Mouse (Mus musculus) intestine, embryonic 16.5 days (tissue): Measurements from ENCODE around the gene Ap4b1. TPM values are rescaled to one million over a fixed set of nuclear protein-coding genes. Genes with fewer than 3 reads are reported as not detected.
A peak's percentile ranks its signal among the peaks of the same experiment; 100 is the strongest.

Source experiments
- ATAC-seq: fragments of 200-750 bp; cut with Nextera tagmentation; 2 replicates; pipeline ENCODE4 v1.8.0; 2017; ENCODE audit warnings: moderate TSS enrichment, moderate library complexity
- H3K27ac ChIP-seq: fragments of 300-500 bp; sonication (generic); 2 replicates; pipeline ENCODE4 v1.5.1; 2014; ENCODE audit warnings: mild to moderate bottlenecking, low read length
- H3K27me3 ChIP-seq: fragments of 300-500 bp; sonication (generic); replicated peaks from 2 replicates; pipeline ENCODE4 v1.6.1; 2014; ENCODE audit warnings: low read length, control low read depth, mixed read lengths; ENCODE audit not compliant: control insufficient read depth, insufficient read depth
- H3K36me3 ChIP-seq: fragments of 300-500 bp; sonication (generic); 2 replicates; pipeline ENCODE4 v1.6.1; 2014; ENCODE audit warnings: low read length, control low read depth; ENCODE audit not compliant: control insufficient read depth, insufficient read depth
- H3K4me1 ChIP-seq: fragments of 300-500 bp; sonication (generic); 2 replicates; pipeline ENCODE4 v1.6.1; 2014; ENCODE audit warnings: low read length, control low read depth, mixed read lengths; ENCODE audit not compliant: control insufficient read depth, insufficient read depth
- H3K4me2 ChIP-seq: fragments of 300-500 bp; sonication (generic); 2 replicates; pipeline ENCODE4 v1.6.1; 2014; ENCODE audit warnings: low read depth, low read length, control low read depth
- H3K4me3 ChIP-seq: fragments of 300-500 bp; sonication (generic); 2 replicates; pipeline ENCODE4 v1.5.1; 2014; ENCODE audit warnings: mild to moderate bottlenecking, low read length
- H3K9ac ChIP-seq: fragments of 300-500 bp; sonication (generic); 2 replicates; pipeline ENCODE4 v1.6.1; 2014; ENCODE audit warnings: low read depth, low read length
- H3K9me3 ChIP-seq: fragments of 300-500 bp; sonication (generic); 2 replicates; pipeline ENCODE4 v1.6.1; 2016; ENCODE audit warnings: low read length, control low read depth; ENCODE audit not compliant: control insufficient read depth
- WGBS: fragments of 180-500 bp; shearing (Covaris S2); extraction: QIAGEN DNeasy Blood & Tissue Kit; methylation state at CpG from one replicate; pipeline ENCODE4 v1.1.7; 2014; 5-methylcytosine and 5-hydroxymethylcytosine counted together
- polyA plus RNA-seq: library from polyadenylated mRNA; unstranded; fragments of >200 nt; fragmentation: Nextera tagmentation; extraction: Ambion mirVana; gene quantifications from 2 replicates; pipeline ENCODE4 v1.2.1, GENCODE M21; 2015

Gene Ap4b1
- polyA plus RNA-seq, 1 experiment from 2014 or later = 21.8 TPM

- Histone ChIP-seq H3K27ac (no peak within 1 kb of the TSS), H3K36me3 (no peaks in the 10 kb centered on the region), H3K27me3 (no peaks in the 10 kb centered on the region), H3K4me3 (no peak within 1 kb of the TSS), H3K4me2 (no peak within 1 kb of the TSS), H3K9me3 (no peaks in the 10 kb centered on the region), H3K4me1 (no peaks in the 10 kb centered on the region), H3K9ac (no peak within 1 kb of the TSS)
- no peak for ATAC-seq
- 71% methylated on average over 12 of the region's 12 CpGs for WGBS
Observed at GRCm38 (mm10) chr3:103858881-103859801, 49.8 kb downstream of the Ap4b1 start, which contains the start of gene Ptpn22. Gene Ptpn22, plus strand, starts transcription at chr3:103859795.

GRCm38 (mm10) chr3:103859851-103860391, 50.6 kb downstream of the Ap4b1 start:
- 0 out of 2 replicates have a peak, but pooled peaks have one; percentile 23 for ATAC-seq
- WGBS = 62% methylated on average over 6 of the region's 6 CpGs
- no peak overlapping the region for H3K4me3 ChIP-seq
- no peaks in the 10 kb centered on the region for H3K27me3 ChIP-seq
- no peak overlapping the region for H3K27ac ChIP-seq
- no peak overlapping the region for H3K9ac ChIP-seq
- no peaks in the 10 kb centered on the region for H3K36me3 ChIP-seq
- no peak overlapping the region for H3K4me2 ChIP-seq
- H3K4me1 ChIP-seq = no peaks in the 10 kb centered on the region
- no peaks in the 10 kb centered on the region for H3K9me3 ChIP-seq

GRCm38 (mm10) chr3:103862721-103863220, 53.5 kb downstream of the Ap4b1 start:
- Histone ChIP-seq H3K27me3 (no peaks in the 10 kb centered on the region), H3K9ac (no peak overlapping the region), H3K4me3 (no peak overlapping the region), H3K4me2 (no peak overlapping the region), H3K36me3 (no peaks in the 10 kb centered on the region), H3K9me3 (no peaks in the 10 kb centered on the region), H3K4me1 (no peaks in the 10 kb centered on the region), H3K27ac (no peak overlapping the region)
- WGBS = 70% methylated on average over 4 of the region's 4 CpGs
- ATAC-seq = no peak

GRCm38 (mm10) chr3:103864200-103864599, 54.9 kb downstream of the Ap4b1 start:
- no peak for ATAC-seq
- Histone ChIP-seq H3K4me2 (no peak overlapping the region), H3K27ac (no peak overlapping the region), H3K27me3 (no peaks in the 10 kb centered on the region), H3K4me1 (no peaks in the 10 kb centered on the region), H3K9ac (no peak overlapping the region), H3K4me3 (no peak overlapping the region), H3K9me3 (no peaks in the 10 kb centered on the region), H3K36me3 (no peaks in the 10 kb centered on the region)
- WGBS = 73% methylated on average over 6 of the region's 6 CpGs

GRCm38 (mm10) chr3:103867424-103867971, 58.2 kb downstream of the Ap4b1 start:
- no peak overlapping the region for H3K4me2 ChIP-seq
- H3K9ac ChIP-seq = no peak overlapping the region
- H3K27me3 ChIP-seq = no peaks in the 10 kb centered on the region
- H3K4me1 ChIP-seq = no peaks in the 10 kb centered on the region
- H3K4me3 ChIP-seq = no peak overlapping the region
- no peak for ATAC-seq
- H3K9me3 ChIP-seq = no peaks in the 10 kb centered on the region
- no peaks in the 10 kb centered on the region for H3K36me3 ChIP-seq
- WGBS = 85% methylated on average over 5 of the region's 5 CpGs
- no peak overlapping the region for H3K27ac ChIP-seq

- 85% methylated on average over 4 of the region's 4 CpGs for WGBS
Observed at GRCm38 (mm10) chr3:103868008-103868407, 58.7 kb downstream of the Ap4b1 start.

More at GRCm38 (mm10) chr3:103868008-103868407, 58.7 kb downstream of the Ap4b1 start:
- ATAC-seq = no peak
- Histone ChIP-seq H3K27ac (no peak overlapping the region), H3K27me3 (no peaks in the 10 kb centered on the region), H3K4me1 (no peaks in the 10 kb centered on the region), H3K9ac (no peak overlapping the region), H3K36me3 (no peaks in the 10 kb centered on the region), H3K4me2 (no peak overlapping the region), H3K4me3 (no peak overlapping the region), H3K9me3 (no peaks in the 10 kb centered on the region)

Other genes starting within 250 kb of the Ap4b1 start
- 0.62 and 0.72 TPM in 2 replicates for gene Syt6, start 234.3 kb upstream of the Ap4b1 start, polyA plus RNA-seq
- gene Atg4a-ps, start 163.5 kb upstream of the Ap4b1 start, polyA plus RNA-seq = 0.11 and 0.22 TPM in 2 replicates
- 41.6 and 44.0 TPM in 2 replicates for gene Olfml3, start 71.5 kb upstream of the Ap4b1 start, polyA plus RNA-seq
- not detected in 2 replicates for gene Gm10964, start 70.2 kb upstream of the Ap4b1 start, polyA plus RNA-seq
- gene Hipk1, start 18.0 kb upstream of the Ap4b1 start, polyA plus RNA-seq = 6.3 and 7.1 TPM in 2 replicates
- gene Dclre1b, start 76 bp upstream of the Ap4b1 start, polyA plus RNA-seq = 19.1 and 21.1 TPM in 2 replicates
- gene Gm43064, start 53 bp downstream of the Ap4b1 start, polyA plus RNA-seq = 0.45 and 0.69 TPM in 2 replicates
- 14.2 and 22.4 TPM in 2 replicates for gene Bcl2l15, start 23.1 kb downstream of the Ap4b1 start, polyA plus RNA-seq
- 2.2 and 2.8 TPM in 2 replicates for gene Ptpn22, start 50.3 kb downstream of the Ap4b1 start, polyA plus RNA-seq
- gene Rsbn1, start 104.6 kb downstream of the Ap4b1 start, polyA plus RNA-seq = 6.3 and 7.1 TPM in 2 replicates
- gene Phtf1, start 158.6 kb downstream of the Ap4b1 start, polyA plus RNA-seq = 12.7 and 13.5 TPM in 2 replicates